Mouse (Mus musculus) ES-E14 (cell line): ENCODE data around the gene Elf5.

Experiments
- MAFK ChIP-seq: IDR thresholded peaks from 2 replicates; pipeline ENCODE4 v1.6.1; 2014; ENCODE audit warnings: mild to moderate bottlenecking, low read depth, low read length, inconsistent platforms; ENCODE audit not compliant: insufficient read depth
- ZC3H11A ChIP-seq: IDR thresholded peaks from 2 replicates; pipeline ENCODE4 v1.6.1; 2012; ENCODE audit warnings: low read depth, mild to moderate bottlenecking, inconsistent platforms, low read length, borderline replicate concordance
- ZNF384 ChIP-seq: IDR thresholded peaks from 2 replicates; pipeline ENCODE4 v1.6.1; 2012; ENCODE audit warnings: low read depth, low read length, inconsistent platforms

- TF ChIP-seq MAFK (no peak), ZNF384 (no peak), ZC3H11A (no peak)
Measured at GRCm38 (mm10) chr2:103461210-103461609, 49.7 kb downstream of the Elf5 start.
